Mouse (Mus musculus): ENCODE data around the gene Nxf7.
"Not testable (repeated sequence)": the region's sequence is repeated elsewhere in the genome, so short reads cannot be mapped to it uniquely, and the experiment has no call there.

GRCm38 (mm10) chrX:135564934-135565333 lies 33.6 kb downstream of the Nxf7 start:
- not testable (repeated sequence) for TF ChIP-seq CTCF (IDR thresholded peaks at IDR 0.05; ENCODE audit: borderline replicate concordance, extremely low read depth, insufficient read depth, insufficient read length); POLR2A (IDR thresholded peaks at IDR 0.05; ENCODE audit: borderline replicate concordance, extremely low read depth, insufficient read depth, insufficient read length, poor library complexity, severe bottlenecking)
